Mouse (Mus musculus) liver, embryonic 14.5 days (tissue): ENCODE results near the gene Smarcd2. TPM values are rescaled to one million over a fixed set of nuclear protein-coding genes. Genes with fewer than 3 reads are reported as not detected.

Source experiments
- ATAC-seq: fragments of 200-750 bp; cut with Nextera tagmentation; 2 replicates; pipeline ENCODE4 v1.8.0; 2017; ENCODE audit warnings: moderate number of reproducible peaks, mild to moderate bottlenecking, moderate library complexity; ENCODE audit not compliant: insufficient read depth
- DNase-seq, 3 experiments: peaks; one replicate each; pipeline ENCODE4 v3.0.0-alpha.2; 2012 to 2013; ENCODE audit warnings: low read depth in 3 of 3, low spot score in 3 of 3
- H3K27ac ChIP-seq: fragments of 300-500 bp; sonication (generic); 2 replicates; pipeline ENCODE4 v1.5.1; 2014; ENCODE audit warnings: moderate library complexity, mild to moderate bottlenecking, control low read depth, inconsistent platforms
- H3K27me3 ChIP-seq: fragments of 300-500 bp; sonication (generic); 2 replicates; pipeline ENCODE4 v1.6.1; 2014; ENCODE audit warnings: mild to moderate bottlenecking, low read length, moderate library complexity; ENCODE audit not compliant: control insufficient read depth, insufficient read depth
- H3K36me3 ChIP-seq: fragments of 300-500 bp; sonication (generic); replicated peaks from 2 replicates; pipeline ENCODE4 v1.6.1; 2014; ENCODE audit warnings: low read depth; ENCODE audit not compliant: control insufficient read depth, insufficient read depth
- H3K4me1 ChIP-seq, 2 experiments: fragments of 200-500 bp in 1 of 2; fragments of 300-500 bp in 1 of 2; sonication (generic) in 1 of 2; replicated peaks; 2 replicates each; pipeline ENCODE4 v1.6.1; 2012 to 2014; ENCODE audit warnings: antibody characterized with exemption in 1 of 2, inconsistent platforms in 1 of 2, low read length in 1 of 2; ENCODE audit not compliant: control insufficient read depth in 2 of 2, insufficient read depth in 2 of 2
- H3K4me2 ChIP-seq: fragments of 300-500 bp; sonication (generic); 2 replicates; pipeline ENCODE4 v1.6.1; 2014; ENCODE audit warnings: low read depth, mild to moderate bottlenecking, control low read depth, moderate library complexity
- H3K4me3 ChIP-seq, 2 experiments: fragments of 200-500 bp in 1 of 2; fragments of 300-500 bp in 1 of 2; sonication (generic) in 1 of 2; 2 replicates each; pipeline ENCODE4 v1.5.1; 2012 to 2014; ENCODE audit warnings: low read depth in 2 of 2, low read length in 2 of 2, mild to moderate bottlenecking in 2 of 2, control low read depth in 1 of 2, inconsistent platforms in 1 of 2, moderate library complexity in 1 of 2; ENCODE audit not compliant: insufficient read depth in 1 of 2
- H3K9ac ChIP-seq: fragments of 300-500 bp; sonication (generic); replicated peaks from 2 replicates; pipeline ENCODE4 v1.6.1; 2014; ENCODE audit warnings: mild to moderate bottlenecking, control low read depth, moderate library complexity
- H3K9me3 ChIP-seq: fragments of 300-500 bp; sonication (generic); 2 replicates; pipeline ENCODE4 v1.6.1; 2016; ENCODE audit warnings: low read length, mixed read lengths; ENCODE audit not compliant: control insufficient read depth
- CTCF ChIP-seq: IDR thresholded peaks from 2 replicates; pipeline ENCODE4 v1.5.1; 2016; ENCODE audit warnings: antibody characterized with exemption, low read depth, control low read depth
- EP300 ChIP-seq: IDR thresholded peaks from 2 replicates; pipeline ENCODE4 v1.6.1; 2016; ENCODE audit warnings: antibody characterized with exemption, low read depth
- WGBS: fragments of 180-500 bp; shearing (Covaris S2); extraction: QIAGEN DNeasy Blood & Tissue Kit; methylation state at CpG from one replicate; pipeline ENCODE4 v1.1.7; 2014; ENCODE audit not compliant: insufficient replicate concordance; 5-methylcytosine and 5-hydroxymethylcytosine counted together
- polyA plus RNA-seq, 2 experiments: library from polyadenylated mRNA; depleted of rRNA in 1 of 2; stranded (reverse) in 1 of 2; unstranded in 1 of 2; fragments of >200 nt; fragmentation: Nextera tagmentation in 1 of 2; extraction: Ambion mirVana in 1 of 2; gene quantifications; 2 replicates each; pipeline versions ENCODE4 v1.2.1 to v1.2.3; 2012 to 2014

Gene Smarcd2
- polyA plus RNA-seq, 2 experiments, result 23.9 to 38.8 TPM

GRCm38 (mm10) chr11:106269060-106269431 is 3.7 kb downstream of the Smarcd2 start:
- 43% methylated on average over 3 of the region's 3 CpGs for WGBS
- H3K9me3 ChIP-seq, result no peaks in the 10 kb centered on the region

GRCm38 (mm10) chr11:106268326-106269059 is 4.3 kb downstream of the Smarcd2 start:
- no peak for DNase-seq
- no peak overlapping the region for H3K4me3 ChIP-seq
- H3K27me3 ChIP-seq, result no peaks in the 10 kb centered on the region
- 63% methylated on average over 8 of the region's 8 CpGs for WGBS
- peaks cover 13 to 19% of the 10 kb centered on the region in 2 experiments for H3K4me1 ChIP-seq
- no peak for ATAC-seq
- H3K9ac ChIP-seq, result no peak overlapping the region
- no peaks in the 10 kb centered on the region for H3K9me3 ChIP-seq
- H3K36me3 ChIP-seq, result peaks cover 35% of the 10 kb centered on the region
- no peak overlapping the region; the same call in 1 of the 2 replicates for H3K27ac ChIP-seq
- H3K4me2 ChIP-seq, result 0 out of 2 replicates have a peak overlapping the region, but pooled peaks have one; percentile 6
- TF ChIP-seq EP300 (no peak), CTCF (no peak)

More at GRCm38 (mm10) chr11:106269060-106269431, 3.7 kb downstream of the Smarcd2 start:
- Histone ChIP-seq H3K4me2 (no peak overlapping the region; the same call in 1 of the 2 replicates), H3K4me1 (peaks cover 14 to 22% of the 10 kb centered on the region in 2 experiments), H3K9ac (no peak overlapping the region; the same call in 1 of the 2 replicates), H3K36me3 (peaks cover 31% of the 10 kb centered on the region), H3K4me3 (no peak overlapping the region), H3K27me3 (no peaks in the 10 kb centered on the region), H3K27ac (no peak overlapping the region)
- DNase-seq, result no peak
- TF ChIP-seq EP300 (no peak), CTCF (no peak)
- no peak for ATAC-seq

- 88% methylated on average over 5 of the region's 5 CpGs for whole genome bisulfite sequencing
- Histone ChIP-seq H3K36me3 (peaks cover 41% of the 10 kb centered on the region), H3K4me1 (peaks cover 11 to 17% of the 10 kb centered on the region in 2 experiments), H3K9me3 (no peaks in the 10 kb centered on the region), H3K4me2 (no peak overlapping the region), H3K27ac (no peak overlapping the region), H3K9ac (no peak overlapping the region), H3K4me3 (no peak overlapping the region), H3K27me3 (no peaks in the 10 kb centered on the region)
- no peak for DNase-seq
- TF ChIP-seq CTCF (no peak), EP300 (no peak)
- no peak for ATAC-seq
These were observed 4.9 kb downstream of the Smarcd2 start for GRCm38 (mm10) chr11:106267871-106268270.

- DNase-seq (no peak), ATAC-seq (no peak)
- peaks cover 46% of the 10 kb centered on the region for H3K36me3 ChIP-seq
- peaks cover 11 to 17% of the 10 kb centered on the region in 2 experiments for H3K4me1 ChIP-seq
- H3K4me2 ChIP-seq, result no peak overlapping the region
- no peak overlapping the region for H3K4me3 ChIP-seq
- 78% methylated on average over 15 of the region's 15 CpGs for WGBS
- no peaks in the 10 kb centered on the region for H3K9me3 ChIP-seq
- TF ChIP-seq EP300 (no peak), CTCF (no peak)
- H3K9ac ChIP-seq, result no peak overlapping the region
- no peak overlapping the region for H3K27ac ChIP-seq
- no peaks in the 10 kb centered on the region for H3K27me3 ChIP-seq
These were observed 5.4 kb downstream of the Smarcd2 start for GRCm38 (mm10) chr11:106267311-106267852.

- Histone ChIP-seq H3K4me1 (peaks cover 11 to 14% of the 10 kb centered on the region in 2 experiments), H3K9me3 (no peaks in the 10 kb centered on the region), H3K27me3 (no peaks in the 10 kb centered on the region), H3K9ac (no peak overlapping the region), H3K27ac (no peak overlapping the region), H3K4me3 (no peak overlapping the region), H3K36me3 (peaks cover 56% of the 10 kb centered on the region), H3K4me2 (no peak overlapping the region)
- no peak for DNase-seq
- TF ChIP-seq EP300 (no peak), CTCF (no peak)
- WGBS, result 86% methylated on average over 10 of the region's 10 CpGs
- ATAC-seq, result no peak
These were observed 6.3 kb downstream of the Smarcd2 start for GRCm38 (mm10) chr11:106266431-106266830.
